Mouse (Mus musculus) C2C12 (cell line): ENCODE data around the gene Galnt7. TPM values are rescaled to one million over a fixed set of nuclear protein-coding genes. Genes with fewer than 3 reads are reported as not detected.

Experiments
- H3K27me3 ChIP-seq: one replicate; pipeline ENCODE4 v1.6.1; 2011; ENCODE audit not compliant: control insufficient read depth, insufficient read depth, insufficient read length
- H3K36me3 ChIP-seq: one replicate; pipeline ENCODE4 v1.6.1; 2011; ENCODE audit not compliant: control insufficient read depth, insufficient read depth
- H3K4me3 ChIP-seq: one replicate; pipeline ENCODE4 v1.5.1; 2011; ENCODE audit warnings: mild to moderate bottlenecking, control low read depth; ENCODE audit not compliant: poor library complexity, insufficient read depth, severe bottlenecking
- H3K79me2 ChIP-seq: one replicate; pipeline ENCODE4 v1.6.1; 2011; ENCODE audit not compliant: control insufficient read depth, insufficient read depth
- H3K79me3 ChIP-seq: one replicate; pipeline ENCODE4 v1.6.1; 2011; ENCODE audit warnings: low read depth, control low read depth
- H3ac ChIP-seq: one replicate; pipeline ENCODE3; 2011; ENCODE audit warnings: low read depth; ENCODE audit not compliant: control insufficient read depth, insufficient read length
- CEBPB ChIP-seq: IDR thresholded peaks from one replicate; pipeline ENCODE4 v1.6.1; 2011; ENCODE audit warnings: low read depth, mild to moderate bottlenecking, control low read depth, moderate library complexity
- CTCF ChIP-seq: IDR thresholded peaks from one replicate; pipeline ENCODE4 v1.5.1; 2011; ENCODE audit not compliant: control insufficient read depth, insufficient read depth, insufficient read length
- FOSL1 ChIP-seq: IDR thresholded peaks from one replicate; pipeline ENCODE4 v1.8.0; 2011; ENCODE audit warnings: mild to moderate bottlenecking, low read length; ENCODE audit not compliant: poor library complexity, insufficient read depth, severe bottlenecking
- MAX ChIP-seq: IDR thresholded peaks from one replicate; pipeline ENCODE4 v1.6.1; 2011; ENCODE audit warnings: mild to moderate bottlenecking, control low read depth
- MYOD1 ChIP-seq: IDR thresholded peaks from one replicate; pipeline ENCODE4 v1.6.1; 2011; ENCODE audit warnings: low read depth; ENCODE audit not compliant: control insufficient read depth, insufficient read length
- MYOG ChIP-seq: IDR thresholded peaks from one replicate; pipeline ENCODE4 v1.6.1; 2011; ENCODE audit not compliant: control insufficient read depth, insufficient read length; ENCODE audit errors: extremely low read depth
- USF1 ChIP-seq: IDR thresholded peaks from one replicate; pipeline ENCODE4 v1.6.1; 2011; ENCODE audit warnings: low read depth, mild to moderate bottlenecking, control low read depth, moderate library complexity
- polyA plus RNA-seq: library from polyadenylated mRNA; unstranded; fragments of >200 nt; fragmentation: generic; extraction: Trizol; gene quantifications from one replicate; pipeline ENCODE4 v1.2.1, GENCODE M21; 2012; ENCODE audit warnings: missing spikeins

The Galnt7 gene
- polyA plus RNA-seq, 1 experiment = 5.9 TPM

DNA sequence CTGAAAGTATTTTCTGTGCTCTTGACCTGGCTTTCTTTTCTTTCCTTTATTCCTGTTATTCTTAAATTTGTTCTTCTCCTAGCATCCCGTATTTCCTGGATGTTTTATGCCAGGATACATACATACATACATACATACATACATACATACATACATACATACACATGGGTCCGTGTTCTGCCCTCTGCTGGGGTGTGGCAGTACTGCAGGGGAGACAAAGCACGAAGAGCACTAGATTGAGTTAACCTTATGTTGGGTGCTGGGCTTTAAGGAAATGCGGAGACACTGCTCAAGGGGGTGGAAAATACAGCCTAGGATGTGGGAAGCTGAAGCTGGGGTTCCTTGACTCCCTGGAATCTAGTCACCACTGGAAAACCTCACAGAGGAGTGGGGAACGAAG is 149.2 kb downstream of the Galnt7 start:
- H3K79me3 ChIP-seq = no peaks in the 10 kb centered on the region
- TF ChIP-seq MYOG (no peak), FOSL1 (no peak), MAX (no peak), USF1 (no peak), CEBPB (no peak), MYOD1 (no peak), CTCF (no peak)
- no peak overlapping the region for H3ac ChIP-seq
- H3K36me3 ChIP-seq = no peaks in the 10 kb centered on the region
- no peak overlapping the region for H3K4me3 ChIP-seq
- H3K27me3 ChIP-seq = no peaks in the 10 kb centered on the region
- no peaks in the 10 kb centered on the region for H3K79me2 ChIP-seq

DNA sequence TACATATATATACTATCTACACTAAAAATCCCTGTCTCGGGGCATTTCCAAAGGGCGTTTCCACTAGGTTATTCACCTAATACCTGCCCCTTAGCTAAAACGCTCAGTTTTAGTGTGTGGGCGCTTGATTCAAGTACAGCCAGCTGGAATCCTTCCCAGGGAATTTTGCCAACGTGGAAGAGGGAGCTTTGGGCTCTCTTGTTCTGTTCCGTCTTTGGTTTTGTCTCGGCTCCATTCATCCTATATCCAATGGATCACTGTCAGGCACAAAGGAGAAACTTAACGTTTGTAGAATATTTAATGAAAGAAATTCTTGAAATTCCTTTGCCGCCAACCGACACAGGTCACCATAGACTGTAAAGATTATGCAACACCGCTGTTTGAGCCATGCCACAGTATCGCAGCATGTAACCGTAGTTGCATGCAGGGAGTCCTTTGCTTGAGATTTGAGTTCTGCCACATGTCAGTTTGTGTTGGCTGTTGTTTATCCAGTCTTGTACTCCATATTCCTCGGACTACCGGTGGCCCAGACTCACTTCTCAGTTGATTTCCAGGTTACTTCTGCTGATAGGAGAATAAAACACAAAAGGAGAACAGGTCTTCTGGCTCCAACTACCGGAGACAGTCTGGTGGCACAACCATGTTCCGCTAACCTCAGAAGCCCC is 153.9 kb downstream of the Galnt7 start:
- Histone ChIP-seq H3K4me3 (no peak overlapping the region), H3K79me3 (no peaks in the 10 kb centered on the region), H3K36me3 (no peaks in the 10 kb centered on the region), H3K27me3 (no peaks in the 10 kb centered on the region), H3K79me2 (no peaks in the 10 kb centered on the region), H3ac (no peak overlapping the region)
- TF ChIP-seq FOSL1 = no peak
- TF ChIP-seq MAX = no peak

DNA sequence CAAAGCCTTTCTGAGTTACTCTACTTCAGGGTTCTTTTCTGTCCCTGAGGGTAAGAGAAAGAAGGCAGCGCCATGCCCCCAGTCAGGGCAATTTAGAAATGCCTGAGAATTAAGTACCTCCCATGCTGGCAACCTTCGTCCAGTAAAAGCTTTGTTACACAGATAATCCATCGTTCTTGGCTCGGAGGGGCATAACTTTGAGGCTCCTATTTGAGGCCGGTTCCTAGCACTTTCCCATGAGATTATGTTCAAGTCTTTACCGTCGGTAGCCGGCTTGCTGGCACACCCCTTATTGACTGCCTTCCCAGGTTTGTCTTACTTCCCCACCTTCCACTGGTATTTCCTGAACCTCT is 154.4 kb downstream of the Galnt7 start:
- Histone ChIP-seq H3K79me2 (no peaks in the 10 kb centered on the region), H3ac (no peak overlapping the region), H3K36me3 (no peaks in the 10 kb centered on the region), H3K4me3 (no peak overlapping the region), H3K79me3 (no peaks in the 10 kb centered on the region), H3K27me3 (no peaks in the 10 kb centered on the region)
- TF ChIP-seq MYOG = no peak
- TF ChIP-seq CTCF = no peak
- TF ChIP-seq USF1 = no peak
- no peak for TF ChIP-seq MYOD1
- TF ChIP-seq FOSL1 = no peak
- no peak for TF ChIP-seq CEBPB
- no peak for TF ChIP-seq MAX

DNA sequence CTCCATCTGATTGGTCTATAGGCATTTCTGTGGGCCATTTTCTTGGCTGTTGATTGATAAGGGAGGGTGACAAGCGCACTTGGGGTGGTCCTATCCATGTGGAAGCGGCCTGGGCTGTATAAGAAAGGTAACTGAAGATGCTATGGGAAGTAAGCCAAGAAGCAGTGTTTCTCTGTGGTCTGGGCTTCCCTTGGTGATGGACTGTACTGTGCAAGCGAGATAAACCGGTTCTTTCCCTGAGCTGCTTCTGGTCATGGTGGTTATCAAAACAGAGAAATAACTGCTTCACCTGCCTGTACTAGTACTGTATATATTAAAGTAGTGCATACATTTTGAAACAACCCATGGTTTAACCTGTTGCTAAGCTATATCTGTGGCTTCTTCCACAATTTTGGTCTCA is 161.0 kb downstream of the Galnt7 start:
- H3K4me3 ChIP-seq = no peak overlapping the region
- TF ChIP-seq MYOD1 = no peak
- no peak for TF ChIP-seq CTCF
- no peak for TF ChIP-seq USF1
- TF ChIP-seq FOSL1 = no peak
- no peak for TF ChIP-seq MYOG
- no peak for TF ChIP-seq MAX
- no peak for TF ChIP-seq CEBPB
- H3K79me3 ChIP-seq = peaks cover 3% of the 10 kb centered on the region
- no peaks in the 10 kb centered on the region for H3K27me3 ChIP-seq
- H3K79me2 ChIP-seq = peaks cover 6% of the 10 kb centered on the region
- H3K36me3 ChIP-seq = no peaks in the 10 kb centered on the region
- no peak overlapping the region for H3ac ChIP-seq

DNA sequence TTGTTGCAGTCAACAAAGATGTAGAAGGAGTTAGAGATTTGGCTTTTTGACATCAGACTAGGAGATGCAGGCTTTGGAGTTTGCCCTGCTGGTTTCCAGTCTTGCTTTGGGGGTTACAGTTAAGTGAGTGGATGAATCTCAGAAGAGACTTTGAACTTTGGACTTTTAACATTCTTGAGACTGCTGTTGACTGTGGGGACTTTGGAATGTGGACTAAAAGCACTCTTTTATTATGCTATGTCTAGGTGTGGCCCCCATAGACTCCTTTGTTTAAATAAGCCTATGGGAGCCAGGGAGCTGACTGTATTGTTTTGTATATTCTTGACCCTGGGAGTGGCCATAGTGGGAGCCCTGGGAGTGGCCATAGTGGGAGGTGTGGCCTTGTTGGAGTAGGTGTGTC is 162.9 kb downstream of the Galnt7 start:
- H3K79me3 ChIP-seq = peaks cover 7% of the 10 kb centered on the region
- peaks cover 7% of the 10 kb centered on the region for H3K36me3 ChIP-seq
- H3K27me3 ChIP-seq = no peaks in the 10 kb centered on the region
- TF ChIP-seq MYOD1 (no peak), FOSL1 (no peak)
- H3K4me3 ChIP-seq = no peak overlapping the region
- H3ac ChIP-seq = no peak overlapping the region
- peaks cover 19% of the 10 kb centered on the region for H3K79me2 ChIP-seq

DNA sequence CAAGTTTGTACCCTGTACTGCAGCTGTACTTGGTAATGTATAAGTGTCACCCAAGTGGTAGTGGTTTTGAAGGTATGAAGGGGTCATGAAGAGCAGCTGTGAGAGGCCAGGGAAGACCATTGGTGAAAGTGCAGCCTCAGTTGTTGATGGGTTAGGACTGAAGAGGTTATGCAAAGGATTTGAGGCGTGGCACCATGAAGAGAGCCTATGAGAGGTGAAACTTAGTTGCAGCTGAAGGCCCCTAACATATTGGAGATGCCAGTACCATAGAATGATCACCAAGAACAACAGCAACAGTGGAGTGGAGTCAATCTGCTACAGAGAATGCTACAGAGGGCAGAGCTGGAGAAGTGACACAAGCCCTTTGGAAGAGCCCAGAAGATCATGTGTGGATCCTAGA is 163.5 kb downstream of the Galnt7 start:
- Histone ChIP-seq H3ac (no peak overlapping the region), H3K79me2 (peaks cover 19% of the 10 kb centered on the region), H3K4me3 (no peak overlapping the region), H3K79me3 (peaks cover 7% of the 10 kb centered on the region), H3K36me3 (peaks cover 12% of the 10 kb centered on the region), H3K27me3 (no peaks in the 10 kb centered on the region)
- TF ChIP-seq CTCF = no peak
- no peak for TF ChIP-seq CEBPB
- TF ChIP-seq FOSL1 = no peak
- TF ChIP-seq MYOG = no peak
- no peak for TF ChIP-seq MYOD1
- TF ChIP-seq USF1 = no peak
- TF ChIP-seq MAX = no peak
